Mouse (Mus musculus) CH12.LX (cell line): ENCODE measurements at regions not wholly inside any gene's neighbourhood (a gene's known extent, or its start where the extent isn't known, plus 50 kb on each side); places are given as distances from the start of the nearest gene placed in this dataset.

ENCODE experiments used
- DNase-seq: peaks from one replicate; pipeline ENCODE4 v3.0.0-alpha.2; 2013; ENCODE audit errors: extremely low read depth
- H3K27ac ChIP-seq: 2 replicates; pipeline ENCODE4 v1.5.1; 2012; ENCODE audit warnings: low read depth, mild to moderate bottlenecking, control low read depth, moderate library complexity; ENCODE audit not compliant: insufficient read depth
- H3K27me3 ChIP-seq: replicated peaks from 2 replicates; pipeline ENCODE3; 2012; ENCODE audit warnings: inconsistent platforms
- H3K36me3 ChIP-seq, 2 experiments: replicated peaks in 1 of 2; 2 replicates each; pipeline versions ENCODE3 to v1.6.1; 2012; ENCODE audit warnings: inconsistent platforms in 1 of 2, low read length in 1 of 2, mild to moderate bottlenecking in 1 of 2, mixed read lengths in 1 of 2, moderate library complexity in 1 of 2; ENCODE audit not compliant: control insufficient read depth in 1 of 2, insufficient read depth in 1 of 2
- H3K4me1 ChIP-seq, 2 experiments: 2 replicates each; pipeline ENCODE4 v1.6.1; 2012; ENCODE audit warnings: inconsistent platforms in 1 of 2, moderate library complexity in 1 of 2; ENCODE audit not compliant: insufficient read depth in 2 of 2, control insufficient read depth in 1 of 2
- H3K4me2 ChIP-seq: 2 replicates; pipeline ENCODE4 v1.6.1; 2012; ENCODE audit warnings: low read depth, mild to moderate bottlenecking, control low read depth; ENCODE audit not compliant: poor library complexity, insufficient read depth, severe bottlenecking
- H3K4me3 ChIP-seq, 3 experiments: fragments of 150-350 bp in 1 of 3; sonication (generic) in 1 of 3; replicated peaks in 1 of 3; 2 replicates each; pipeline versions ENCODE3 to v1.5.1; 2011 to 2012; ENCODE audit warnings: low read depth in 2 of 3, low read length in 2 of 3, mild to moderate bottlenecking in 2 of 3, moderate library complexity in 2 of 3, control low read depth in 1 of 3, improper control_type of control experiment in 1 of 3, inconsistent platforms in 1 of 3, mixed read lengths in 1 of 3; ENCODE audit not compliant: poor library complexity in 1 of 3
- H3K79me2 ChIP-seq: replicated peaks from 2 replicates; pipeline ENCODE4 v1.6.1; 2012; ENCODE audit warnings: mild to moderate bottlenecking, moderate library complexity; ENCODE audit not compliant: control insufficient read depth, poor library complexity, insufficient read depth, severe bottlenecking; ENCODE audit errors: extremely low read depth
- H3K9ac ChIP-seq: 2 replicates; pipeline ENCODE4 v1.6.1; 2012; ENCODE audit warnings: low read depth, mild to moderate bottlenecking, control low read depth, moderate library complexity; ENCODE audit not compliant: insufficient read depth
- H3K9me3 ChIP-seq: replicated peaks from 2 replicates; pipeline ENCODE3; 2012; ENCODE audit warnings: low read length, inconsistent platforms, mixed read lengths
- BHLHE40 ChIP-seq: IDR thresholded peaks from 2 replicates; pipeline ENCODE4 v1.6.1; 2011; ENCODE audit warnings: mild to moderate bottlenecking, low read depth, low read length, improper control_type of control experiment
- GABPA ChIP-seq: IDR thresholded peaks from 2 replicates; pipeline ENCODE4 v1.6.1; 2012; ENCODE audit warnings: low read depth, low read length, improper control_type of control experiment, inconsistent platforms; ENCODE audit not compliant: insufficient replicate concordance
- JUND ChIP-seq: conservative IDR thresholded peaks from 2 replicates; pipeline ENCODE4 v1.6.1; 2011; ENCODE audit warnings: low read depth, low read length, improper control_type of control experiment
- KAT2A ChIP-seq: IDR thresholded peaks from 2 replicates; pipeline ENCODE4 v1.6.1; 2012; ENCODE audit warnings: low read length, improper control_type of control experiment, inconsistent platforms; ENCODE audit not compliant: insufficient replicate concordance
- MAFK ChIP-seq: IDR thresholded peaks from 2 replicates; pipeline ENCODE4 v1.6.1; 2011; ENCODE audit warnings: low read length, improper control_type of control experiment; ENCODE audit not compliant: insufficient replicate concordance
- MAX ChIP-seq: IDR thresholded peaks from 2 replicates; pipeline ENCODE4 v1.6.1; 2011; ENCODE audit warnings: low read length, improper control_type of control experiment
- MAZ ChIP-seq: IDR thresholded peaks from 2 replicates; pipeline ENCODE4 v1.6.1; 2012; ENCODE audit warnings: low read depth, mild to moderate bottlenecking, inconsistent platforms, low read length, improper control_type of control experiment, moderate library complexity
- MXI1 ChIP-seq: IDR thresholded peaks from 2 replicates; pipeline ENCODE4 v1.6.1; 2011; ENCODE audit warnings: mild to moderate bottlenecking, low read depth, low read length, improper control_type of control experiment
- MYC ChIP-seq: IDR thresholded peaks from 2 replicates; pipeline ENCODE4 v1.6.1; 2011; ENCODE audit warnings: low read depth, mild to moderate bottlenecking, improper control_type of control experiment, low read length
- NELFE ChIP-seq: IDR thresholded peaks from 2 replicates; pipeline ENCODE4 v1.6.1; 2011; ENCODE audit warnings: low read depth, low read length, improper control_type of control experiment
- PAX5 ChIP-seq: IDR thresholded peaks from 2 replicates; pipeline ENCODE4 v1.6.1; 2012; ENCODE audit warnings: low read length, inconsistent platforms, mixed read lengths
- POLR2AphosphoS2 ChIP-seq: IDR thresholded peaks from 2 replicates; pipeline ENCODE4 v1.6.1; 2011; ENCODE audit warnings: low read depth, low read length, improper control_type of control experiment
- RCOR1 ChIP-seq: conservative IDR thresholded peaks from 2 replicates; pipeline ENCODE4 v1.6.1; 2012; ENCODE audit warnings: low read depth, mild to moderate bottlenecking, inconsistent platforms, low read length, improper control_type of control experiment
- SIN3A ChIP-seq: IDR thresholded peaks from 2 replicates; pipeline ENCODE4 v1.6.1; 2012; ENCODE audit warnings: low read length, improper control_type of control experiment, inconsistent platforms
- SMC3 ChIP-seq: IDR thresholded peaks from 2 replicates; pipeline ENCODE4 v1.6.1; 2011; ENCODE audit warnings: low read depth, low read length, improper control_type of control experiment
- UBTF ChIP-seq: IDR thresholded peaks from 2 replicates; pipeline ENCODE4 v1.6.1; 2012; ENCODE audit warnings: low read depth, mild to moderate bottlenecking, inconsistent platforms, low read length, improper control_type of control experiment, moderate library complexity
- USF2 ChIP-seq: conservative IDR thresholded peaks from 2 replicates; pipeline ENCODE4 v1.6.1; 2011; ENCODE audit warnings: low read depth, low read length, improper control_type of control experiment
- ZC3H11A ChIP-seq: IDR thresholded peaks from 2 replicates; pipeline ENCODE4 v1.6.1; 2012; ENCODE audit warnings: low read depth, mild to moderate bottlenecking, inconsistent platforms, low read length, improper control_type of control experiment
- ZKSCAN1 ChIP-seq: IDR thresholded peaks from 2 replicates; pipeline ENCODE4 v1.6.1; 2012; ENCODE audit warnings: low read depth, inconsistent platforms, low read length, improper control_type of control experiment, borderline replicate concordance
- ZMIZ1 ChIP-seq: IDR thresholded peaks from 2 replicates; pipeline ENCODE4 v1.6.1; 2012; ENCODE audit warnings: low read depth, mild to moderate bottlenecking, inconsistent platforms, low read length, improper control_type of control experiment
- ZNF384 ChIP-seq: IDR thresholded peaks from 2 replicates; pipeline ENCODE4 v1.6.1; 2012; ENCODE audit warnings: low read depth, low read length, improper control_type of control experiment, inconsistent platforms
- dilution Hi-C: fragments of 300-500 bp; cut with MboI; formaldehyde crosslinking; loops from 2 replicates; pipeline ENCODE4 v1.14.3; 2020; ENCODE audit warnings: low sequenced_read_pairs; ENCODE audit not compliant: extremely low pct_unique_long_range_greater_than_20kb, extremely low pct_ligation_motif_present
- in situ Hi-C: fragments of 300-500 bp; cut with MboI; formaldehyde crosslinking; loops from 3 replicates; pipeline ENCODE4 v1.14.3; 2019; ENCODE audit warnings: low sequenced_read_pairs, low pct_ligation_motif_present, low pct_unique_long_range_greater_than_20kb, mixed read lengths

DNA sequence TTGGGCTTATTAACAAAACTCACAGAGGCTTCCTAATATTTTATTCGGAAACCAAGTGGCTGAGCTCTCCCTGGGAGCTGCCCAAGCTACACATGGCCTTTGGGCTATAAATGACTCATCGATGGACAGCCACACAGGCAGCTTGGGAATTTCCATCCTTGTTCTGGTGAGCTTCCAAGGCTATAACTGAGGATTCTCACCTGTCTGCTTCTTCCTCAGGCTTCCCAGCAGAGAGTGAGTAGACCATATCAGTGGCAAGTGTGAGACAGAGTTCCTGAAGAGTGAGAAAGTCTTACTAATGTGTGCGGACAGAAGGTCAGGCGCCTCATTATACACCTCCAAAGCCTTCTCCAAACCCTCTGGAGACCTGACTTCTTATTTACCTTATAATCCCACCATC is 202.5 kb downstream of the Nfkbiz start:
- Histone ChIP-seq H3K4me1 (peaks cover 8 to 29% of the 10 kb centered on the region in 2 experiments), H3K27ac (peak overlapping the region; percentile 73; the same call in 1 of the 2 replicates), H3K9me3 (peaks cover 10% of the 10 kb centered on the region), H3K4me3 (peak overlapping the region in 1 of 3 experiments; percentile 24), H3K79me2 (no peaks in the 10 kb centered on the region), H3K36me3 (no peaks in the 10 kb centered on the region), H3K27me3 (no peaks in the 10 kb centered on the region), H3K4me2 (peak overlapping the region; percentile 63), H3K9ac (no peak overlapping the region)
- dilution Hi-C loops, result no loop called here
- no peak for DNase-seq
- TF ChIP-seq MXI1, result no peak; the same call in 1 of the 2 replicates
- no peak; the same call in 1 of the 2 replicates for TF ChIP-seq USF2
- TF ChIP-seq RCOR1, result no peak
- no peak for TF ChIP-seq MAX
- no peak for TF ChIP-seq BHLHE40
- TF ChIP-seq ZNF384, result no peak
- no peak for TF ChIP-seq MAZ
- no peak for TF ChIP-seq ZC3H11A
- no peak for TF ChIP-seq ZKSCAN1
- TF ChIP-seq GABPA, result no peak
- TF ChIP-seq SMC3, result no peak
- no peak for TF ChIP-seq PAX5
- no peak for TF ChIP-seq MYC
- TF ChIP-seq KAT2A, result no peak
- no peak for TF ChIP-seq UBTF
- no peak for TF ChIP-seq JUND
- TF ChIP-seq SIN3A, result no peak
- no peak for TF ChIP-seq NELFE
- TF ChIP-seq ZMIZ1, result no peak
- in situ Hi-C loops, result no loop called here

GRCm38 (mm10) chr16:55634691-55635090 is 204.0 kb downstream of the Nfkbiz start:
- Histone ChIP-seq H3K4me3 (no peak overlapping the region), H3K36me3 (no peaks in the 10 kb centered on the region), H3K27me3 (no peaks in the 10 kb centered on the region), H3K9ac (no peak overlapping the region), H3K27ac (no peak overlapping the region), H3K4me2 (no peak overlapping the region), H3K79me2 (no peaks in the 10 kb centered on the region), H3K9me3 (peaks cover 10% of the 10 kb centered on the region), H3K4me1 (peaks cover 8 to 29% of the 10 kb centered on the region in 2 experiments)
- dilution Hi-C loops (no loop called here), in situ Hi-C loops (no loop called here)
- no peak for DNase-seq
- TF ChIP-seq MAFK (no peak), MAX (no peak), ZNF384 (no peak), POLR2AphosphoS2 (no peak), PAX5 (no peak)
